Mouse (Mus musculus) neural tube, embryonic 13.5 days (tissue): ENCODE measurements at regions not wholly inside any gene's neighbourhood (a gene's known extent, or its start where the extent isn't known, plus 50 kb on each side); places are given as distances from the start of the nearest gene placed in this dataset.

Experiments used
- ATAC-seq: fragments of 200-750 bp; cut with Nextera tagmentation; 2 replicates; pipeline ENCODE4 v1.8.0; 2017; ENCODE audit warnings: low read depth, mild to moderate bottlenecking, moderate TSS enrichment, moderate library complexity
- H3K27ac ChIP-seq: fragments of 300-500 bp; sonication (generic); replicated peaks from 2 replicates; pipeline ENCODE4 v1.5.1; 2015; ENCODE audit warnings: moderate library complexity, mild to moderate bottlenecking, inconsistent platforms
- H3K27me3 ChIP-seq: fragments of 300-500 bp; sonication (generic); 2 replicates; pipeline ENCODE4 v1.6.1; 2015; ENCODE audit warnings: mild to moderate bottlenecking, inconsistent platforms
- H3K36me3 ChIP-seq: fragments of 300-500 bp; sonication (generic); 2 replicates; pipeline ENCODE4 v1.6.1; 2015; ENCODE audit warnings: mild to moderate bottlenecking, inconsistent platforms
- H3K4me1 ChIP-seq: fragments of 300-500 bp; sonication (generic); replicated peaks from 2 replicates; pipeline ENCODE4 v1.6.1; 2015; ENCODE audit warnings: inconsistent platforms
- H3K4me2 ChIP-seq: fragments of 300-500 bp; sonication (generic); 2 replicates; pipeline ENCODE4 v1.6.1; 2015; ENCODE audit warnings: inconsistent platforms, mild to moderate bottlenecking, moderate library complexity
- H3K4me3 ChIP-seq: fragments of 300-500 bp; sonication (generic); 2 replicates; pipeline ENCODE4 v1.5.1; 2015; ENCODE audit warnings: mild to moderate bottlenecking, inconsistent platforms
- H3K9ac ChIP-seq: fragments of 300-500 bp; sonication (generic); 2 replicates; pipeline ENCODE4 v1.6.1; 2015; ENCODE audit warnings: moderate library complexity, mild to moderate bottlenecking, inconsistent platforms
- H3K9me3 ChIP-seq: fragments of 300-500 bp; sonication (generic); 2 replicates; pipeline ENCODE4 v1.6.1; 2016; ENCODE audit warnings: inconsistent platforms
- WGBS: fragments of 180-500 bp; shearing (Covaris S2); methylation state at CpG from one replicate; pipeline ENCODE4 v1.1.7; 2015; 5-methylcytosine and 5-hydroxymethylcytosine counted together

DNA sequence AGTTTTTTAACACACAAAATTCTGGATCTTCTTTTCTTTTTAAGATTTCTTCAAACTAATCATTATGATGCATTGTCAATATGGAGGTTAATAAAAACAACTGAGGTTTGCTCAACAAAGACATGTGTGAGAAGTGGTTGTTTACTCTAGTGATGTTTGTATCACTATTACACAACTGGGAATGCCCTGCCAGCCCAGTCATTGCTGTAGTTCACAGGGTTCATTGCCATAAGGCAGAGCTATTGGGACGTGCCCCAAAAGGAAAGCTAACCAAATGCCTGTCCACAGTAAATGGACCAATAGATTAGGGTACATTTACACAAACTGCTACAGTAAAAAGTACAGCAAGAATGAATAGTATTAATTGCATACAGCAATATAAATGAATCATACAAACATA, 84.9 kb downstream of the Mrpl39 start:
- H3K4me3 ChIP-seq: no peak overlapping the region
- H3K4me1 ChIP-seq: no peaks in the 10 kb centered on the region
- no peak overlapping the region for H3K9ac ChIP-seq
- no peak overlapping the region for H3K4me2 ChIP-seq
- H3K9me3 ChIP-seq: no peaks in the 10 kb centered on the region
- H3K36me3 ChIP-seq: no peaks in the 10 kb centered on the region
- ATAC-seq: no peak
- no peak overlapping the region for H3K27ac ChIP-seq
- WGBS: 83% methylated on average over 1 of the region's 1 CpGs
- no peaks in the 10 kb centered on the region for H3K27me3 ChIP-seq

GRCm38 (mm10) chr16:84653873-84654272, 81.7 kb downstream of the Mrpl39 start:
- H3K4me3 ChIP-seq: no peak overlapping the region
- WGBS: 96% methylated on average over 1 of the region's 1 CpGs
- H3K4me1 ChIP-seq: no peaks in the 10 kb centered on the region
- ATAC-seq: no peak
- H3K36me3 ChIP-seq: no peaks in the 10 kb centered on the region
- H3K4me2 ChIP-seq: no peak overlapping the region
- no peak overlapping the region for H3K9ac ChIP-seq
- H3K9me3 ChIP-seq: no peaks in the 10 kb centered on the region
- H3K27ac ChIP-seq: no peak overlapping the region
- H3K27me3 ChIP-seq: no peaks in the 10 kb centered on the region

DNA sequence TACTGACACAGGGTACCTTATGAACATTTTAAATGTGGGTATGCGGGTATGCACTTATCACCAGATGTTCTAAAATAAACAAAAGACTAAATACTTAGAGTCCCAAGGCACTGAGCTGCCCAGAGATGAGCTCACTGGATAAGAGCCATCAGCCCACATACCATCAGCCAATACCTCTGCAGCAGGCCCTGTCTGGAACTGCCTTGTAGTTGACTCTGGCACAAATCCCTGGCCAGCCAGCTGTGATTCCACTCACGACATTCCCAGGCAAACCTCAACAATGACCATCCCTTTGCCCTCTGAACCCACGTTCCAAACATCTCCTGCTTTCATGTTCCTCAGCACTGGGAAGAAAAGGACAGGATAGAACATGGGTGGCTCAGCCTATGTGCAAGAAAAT, 73.7 kb downstream of the Mrpl39 start:
- H3K4me2 ChIP-seq: no peak overlapping the region

GRCm38 (mm10) chr16:84663581-84663980, 72.0 kb downstream of the Mrpl39 start:
- Histone ChIP-seq H3K4me1 (no peaks in the 10 kb centered on the region), H3K4me3 (no peak overlapping the region), H3K27ac (no peak overlapping the region), H3K27me3 (no peaks in the 10 kb centered on the region), H3K4me2 (no peak overlapping the region), H3K9me3 (peaks cover 7% of the 10 kb centered on the region; the same call in 1 of the 2 replicates), H3K36me3 (no peaks in the 10 kb centered on the region), H3K9ac (no peak overlapping the region)
- no peak for ATAC-seq
- WGBS: 89% methylated on average over 4 of the region's 4 CpGs

More for the DNA sequence above, 73.7 kb downstream of the Mrpl39 start:
- Histone ChIP-seq H3K4me1 (no peaks in the 10 kb centered on the region), H3K4me3 (no peak overlapping the region), H3K9me3 (no peaks in the 10 kb centered on the region), H3K27me3 (no peaks in the 10 kb centered on the region), H3K27ac (no peak overlapping the region), H3K9ac (no peak overlapping the region), H3K36me3 (no peaks in the 10 kb centered on the region)
- ATAC-seq: no peak
- WGBS: 71% methylated on average over 3 of the region's 3 CpGs
